Mouse (Mus musculus) lung, adult 2 months (tissue): ENCODE measurements around the gene Abi3bp.

Experiments used
- CTCF ChIP-seq: fragments of 200-500 bp; IDR thresholded peaks from 2 replicates; pipeline ENCODE4 v1.5.1; 2011; ENCODE audit warnings: mild to moderate bottlenecking, low read length, control low read depth; ENCODE audit not compliant: insufficient read depth
- POLR2A ChIP-seq: fragments of 200-500 bp; IDR thresholded peaks from 2 replicates; pipeline ENCODE4 v1.6.1; 2011; ENCODE audit warnings: low read depth, mild to moderate bottlenecking, control low read depth, low read length, borderline replicate concordance; ENCODE audit errors: extremely low read depth

- TF ChIP-seq CTCF: no peak
- TF ChIP-seq POLR2A: no peak
Measured at GRCm38 (mm10) chr16:56719031-56719430, 241.4 kb downstream of the Abi3bp start.
